Mouse (Mus musculus) bone marrow, adult 2 months (tissue): ENCODE data around the gene Pdia6. TPM values are rescaled to one million over a fixed set of nuclear protein-coding genes. Genes with fewer than 3 reads are reported as not detected.

Source experiments
- H3K27ac ChIP-seq: fragments of 200-500 bp; 2 replicates; pipeline ENCODE4 v1.5.1; 2012; ENCODE audit warnings: low read depth, mild to moderate bottlenecking, control low read depth, inconsistent platforms, low read length; ENCODE audit not compliant: control insufficient read depth, poor library complexity, insufficient read depth
- H3K4me1 ChIP-seq: fragments of 200-500 bp; 2 replicates; pipeline ENCODE4 v1.6.1; 2011; ENCODE audit warnings: low read length; ENCODE audit not compliant: control insufficient read depth, insufficient read depth
- H3K4me3 ChIP-seq: fragments of 200-500 bp; replicated peaks from 2 replicates; pipeline ENCODE3; 2011; ENCODE audit warnings: mild to moderate bottlenecking, low read depth, low read length, control low read depth; ENCODE audit not compliant: control insufficient read depth
- CTCF ChIP-seq: fragments of 200-500 bp; IDR thresholded peaks from 2 replicates; pipeline ENCODE4 v1.5.1; 2011; ENCODE audit warnings: low read length, control low read depth; ENCODE audit not compliant: control insufficient read depth, insufficient read depth
- POLR2A ChIP-seq: fragments of 200-500 bp; IDR thresholded peaks from 2 replicates; pipeline ENCODE4 v1.6.1; 2011; ENCODE audit warnings: low read depth, mild to moderate bottlenecking, control low read depth, low read length, borderline replicate concordance; ENCODE audit not compliant: control insufficient read depth
- WGBS: fragments of 180-500 bp; shearing (Covaris S2); methylation state at CpG from one replicate; pipeline ENCODE4 v1.1.7; 2018; 5-methylcytosine and 5-hydroxymethylcytosine counted together
- polyA plus RNA-seq: library from polyadenylated mRNA; stranded (reverse); fragments of >200 nt; gene quantifications from 2 replicates; pipeline ENCODE4 v1.2.4, GENCODE M21; 2011; ENCODE audit warnings: low replicate concordance; ENCODE audit not compliant: missing spikeins, insufficient read depth, insufficient read length

Pdia6 gene
- polyA plus RNA-seq, 1 experiment: 79.1 TPM

DNA sequence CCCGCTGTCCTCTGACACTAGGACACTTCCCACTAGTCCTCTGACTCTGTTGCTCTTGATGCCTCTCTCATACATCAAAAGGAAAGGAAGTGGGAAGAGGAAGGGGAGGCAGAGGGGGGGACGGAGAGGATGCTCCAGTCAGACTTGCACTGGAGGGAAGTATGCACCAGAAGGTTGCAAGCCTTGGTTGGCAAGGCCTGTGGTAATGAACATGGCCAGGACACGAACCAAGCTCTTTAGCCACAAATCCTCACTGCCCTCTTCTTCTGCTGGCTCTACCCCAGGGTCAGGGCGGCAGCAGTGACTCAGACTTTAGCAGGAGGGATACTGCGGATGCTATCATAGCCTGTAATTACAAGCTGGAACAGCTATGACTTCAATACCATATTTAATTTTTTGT, 35.8 kb upstream of the Pdia6 start:
- 66% methylated on average over 5 of the region's 5 CpGs for WGBS
- no peak overlapping the region for H3K4me3 ChIP-seq
- no peaks in the 10 kb centered on the region for H3K4me1 ChIP-seq
- TF ChIP-seq POLR2A (no peak), CTCF (no peak)
- H3K27ac ChIP-seq: no peak overlapping the region

GRCm38 (mm10) chr12:17231513-17231912, 34.8 kb upstream of the Pdia6 start:
- Histone ChIP-seq H3K4me3 (no peak overlapping the region), H3K27ac (no peak overlapping the region), H3K4me1 (no peaks in the 10 kb centered on the region)
- WGBS: 89% methylated on average over 14 of the region's 14 CpGs
- TF ChIP-seq CTCF: no peak
- no peak for TF ChIP-seq POLR2A

GRCm38 (mm10) chr12:17235535-17236313, 30.6 kb upstream of the Pdia6 start:
- TF ChIP-seq POLR2A: no peak
- TF ChIP-seq CTCF: no peak

DNA sequence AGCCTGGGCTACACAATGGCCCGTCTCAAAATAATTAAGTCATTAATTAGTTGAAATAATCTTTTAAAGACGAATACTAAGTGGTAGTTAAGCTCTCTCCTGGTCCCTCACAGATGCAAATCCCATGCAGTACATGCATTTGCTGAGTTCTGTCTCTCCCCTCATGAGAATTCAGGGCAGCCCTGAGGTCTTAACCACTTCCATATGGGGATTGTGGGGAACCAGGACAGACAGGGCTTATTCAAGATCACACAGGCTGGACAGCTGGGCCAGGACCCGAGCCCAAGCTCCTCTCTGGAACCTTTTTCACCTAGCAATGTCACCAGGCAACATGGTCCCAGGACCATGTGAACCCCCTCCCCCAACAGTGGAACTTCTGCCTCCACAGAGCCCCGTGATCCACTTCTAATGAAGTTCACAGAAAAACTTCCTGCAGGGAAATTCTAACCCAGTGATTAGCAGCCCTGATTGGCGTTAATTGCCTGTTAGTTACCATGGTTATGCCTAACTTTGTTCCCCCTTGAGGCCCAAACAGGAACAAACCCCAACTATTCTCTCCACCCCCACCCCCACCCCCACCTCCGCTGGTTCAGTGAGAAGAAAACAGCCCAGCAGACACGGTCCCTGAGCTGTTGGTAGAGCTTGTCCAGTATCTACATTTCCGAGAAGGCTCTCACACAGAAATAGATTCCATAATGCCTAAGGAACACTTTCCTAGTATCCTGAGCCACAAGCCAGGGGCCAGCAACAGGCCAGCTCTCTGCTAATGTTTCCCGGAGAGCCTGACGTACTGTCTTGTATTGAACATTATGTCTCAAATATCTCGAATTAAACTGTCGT, 27.5 kb upstream of the Pdia6 start:
- Histone ChIP-seq H3K27ac (no peak overlapping the region), H3K4me3 (no peak overlapping the region), H3K4me1 (no peaks in the 10 kb centered on the region)
- TF ChIP-seq CTCF: no peak
- no peak for TF ChIP-seq POLR2A
- 43% methylated on average over 12 of the region's 12 CpGs for WGBS

More at GRCm38 (mm10) chr12:17235535-17236313, 30.6 kb upstream of the Pdia6 start:
- WGBS: 69% methylated on average over 11 of the region's 11 CpGs
- Histone ChIP-seq H3K4me1 (no peaks in the 10 kb centered on the region), H3K4me3 (no peak overlapping the region), H3K27ac (no peak overlapping the region)

GRCm38 (mm10) chr12:17239428-17239688, 27.0 kb upstream of the Pdia6 start:
- TF ChIP-seq CTCF: no peak
- TF ChIP-seq POLR2A: no peak

DNA sequence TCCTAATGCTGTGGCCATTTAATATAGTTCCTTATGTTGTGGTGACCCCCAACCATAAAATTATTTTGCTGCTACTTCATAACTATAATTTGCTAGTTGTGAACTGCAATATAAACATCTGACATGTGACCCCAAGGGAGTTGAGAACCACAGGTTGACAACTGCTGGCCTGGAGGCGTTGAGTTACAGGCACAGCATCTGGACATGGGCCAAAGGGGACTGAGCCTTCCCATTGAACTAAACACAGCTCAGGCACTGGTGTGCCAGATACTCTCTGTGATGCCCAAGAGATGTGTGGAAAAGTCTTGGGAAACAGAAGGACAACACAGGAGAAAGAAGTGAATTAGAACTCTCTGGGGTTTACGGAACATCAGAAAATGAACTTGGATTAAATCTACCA, 25.3 kb upstream of the Pdia6 start:
- no peak overlapping the region for H3K27ac ChIP-seq
- no peaks in the 10 kb centered on the region for H3K4me1 ChIP-seq
- no peak for TF ChIP-seq POLR2A
- TF ChIP-seq CTCF: no peak
- 66% methylated on average over 2 of the region's 2 CpGs for WGBS
- no peak overlapping the region for H3K4me3 ChIP-seq

More at GRCm38 (mm10) chr12:17239428-17239688, 27.0 kb upstream of the Pdia6 start:
- Histone ChIP-seq H3K4me3 (no peak overlapping the region), H3K27ac (no peak overlapping the region), H3K4me1 (no peaks in the 10 kb centered on the region)

GRCm38 (mm10) chr12:17241614-17242013, 24.7 kb upstream of the Pdia6 start:
- TF ChIP-seq CTCF (no peak), POLR2A (no peak)
- 86% methylated on average over 9 of the region's 9 CpGs for WGBS
- Histone ChIP-seq H3K4me1 (no peaks in the 10 kb centered on the region), H3K4me3 (no peak overlapping the region), H3K27ac (no peak overlapping the region)

DNA sequence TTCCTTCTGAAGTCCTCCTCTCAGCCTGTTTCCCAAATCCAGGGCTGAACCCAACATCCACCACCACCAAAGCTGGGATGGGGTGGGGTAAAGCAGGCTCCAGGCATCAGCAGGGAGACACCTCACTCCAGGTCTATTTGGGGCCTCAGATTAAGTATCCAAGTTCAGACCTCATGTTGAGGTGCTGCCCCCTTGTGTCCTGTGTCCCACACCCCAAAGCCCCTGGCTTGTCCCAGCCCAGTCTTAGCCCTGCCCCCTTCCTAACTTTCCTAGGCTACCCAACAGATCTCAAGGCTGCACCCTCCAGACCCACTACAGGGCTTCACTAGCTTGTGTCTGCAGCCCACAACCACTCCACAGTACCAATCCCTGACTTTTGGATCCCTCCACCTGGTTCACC, 24.3 kb upstream of the Pdia6 start:
- TF ChIP-seq POLR2A (no peak), CTCF (no peak)
- no peaks in the 10 kb centered on the region for H3K4me1 ChIP-seq

DNA sequence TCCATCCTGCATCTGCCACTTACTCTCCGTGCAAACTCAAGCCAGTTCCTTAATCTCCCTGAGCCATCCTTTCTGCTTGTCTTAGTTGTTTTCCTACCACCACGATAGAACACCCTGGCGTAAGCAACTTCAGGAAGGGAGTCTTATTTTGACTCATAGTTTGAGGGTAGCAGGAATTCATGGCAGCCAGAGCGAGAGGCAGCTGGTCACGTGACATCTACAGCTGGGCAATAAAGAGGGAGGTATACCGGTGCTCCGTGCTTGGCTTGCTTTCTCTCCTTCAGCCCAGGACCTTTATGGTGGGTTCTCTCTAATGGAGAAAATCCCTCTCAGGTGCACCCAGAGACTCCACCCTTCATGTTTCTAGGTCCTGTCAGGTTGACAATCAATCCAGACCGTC, 15.4 kb upstream of the Pdia6 start:
- Histone ChIP-seq H3K4me1 (no peaks in the 10 kb centered on the region), H3K4me3 (no peak overlapping the region), H3K27ac (no peak overlapping the region)
- 69% methylated on average over 8 of the region's 8 CpGs for WGBS
- TF ChIP-seq CTCF (no peak), POLR2A (no peak)

More for the DNA sequence above, 24.3 kb upstream of the Pdia6 start:
- Histone ChIP-seq H3K27ac (no peak overlapping the region), H3K4me3 (no peak overlapping the region)
